Mouse (Mus musculus) forebrain, embryonic 16.5 days (tissue): ENCODE data around the gene Gstm3. TPM values are rescaled to one million over a fixed set of nuclear protein-coding genes. Genes with fewer than 3 reads are reported as not detected.
"Not testable (repeated sequence)": the region's sequence is repeated elsewhere in the genome, so short reads cannot be mapped to it uniquely, and the experiment has no call there.

ENCODE experiments used
- ATAC-seq: fragments of 200-750 bp; cut with Nextera tagmentation; 2 replicates; pipeline ENCODE4 v1.8.0; 2017; ENCODE audit warnings: mild to moderate bottlenecking, moderate library complexity
- H3K27ac ChIP-seq: fragments of 300-500 bp; sonication (generic); 2 replicates; pipeline ENCODE4 v1.5.1; 2014; ENCODE audit warnings: low read length, control low read depth
- H3K27me3 ChIP-seq: fragments of 300-500 bp; sonication (generic); replicated peaks from 2 replicates; pipeline ENCODE4 v1.6.1; 2014; ENCODE audit warnings: low read length; ENCODE audit not compliant: control insufficient read depth, insufficient read depth
- H3K36me3 ChIP-seq: fragments of 300-500 bp; sonication (generic); 2 replicates; pipeline ENCODE4 v1.6.1; 2014; ENCODE audit not compliant: control insufficient read depth, insufficient read depth
- H3K4me1 ChIP-seq: fragments of 300-500 bp; sonication (generic); replicated peaks from 2 replicates; pipeline ENCODE4 v1.6.1; 2014; ENCODE audit warnings: low read length; ENCODE audit not compliant: control insufficient read depth, insufficient read depth
- H3K4me2 ChIP-seq: fragments of 300-500 bp; sonication (generic); 2 replicates; pipeline ENCODE4 v1.6.1; 2014; ENCODE audit warnings: mild to moderate bottlenecking, low read length, control low read depth
- H3K4me3 ChIP-seq: fragments of 300-500 bp; sonication (generic); replicated peaks from 2 replicates; pipeline ENCODE4 v1.5.1; 2014; ENCODE audit warnings: mild to moderate bottlenecking, low read length, control low read depth
- H3K9ac ChIP-seq: fragments of 300-500 bp; sonication (generic); replicated peaks from 2 replicates; pipeline ENCODE4 v1.6.1; 2014; ENCODE audit warnings: low read depth, low read length, control low read depth
- H3K9me3 ChIP-seq: fragments of 300-500 bp; sonication (generic); 2 replicates; pipeline ENCODE4 v1.6.1; 2016; ENCODE audit warnings: low read length; ENCODE audit not compliant: control insufficient read depth
- WGBS: fragments of 180-500 bp; shearing (Covaris S2); extraction: QIAGEN DNeasy Blood & Tissue Kit; methylation state at CpG from one replicate; pipeline ENCODE4 v1.1.7; 2014; 5-methylcytosine and 5-hydroxymethylcytosine counted together
- polyA plus RNA-seq: library from polyadenylated mRNA; unstranded; fragments of >200 nt; fragmentation: Nextera tagmentation; extraction: Ambion mirVana; gene quantifications from 2 replicates; pipeline ENCODE4 v1.2.1, GENCODE M21; 2015

The Gstm3 gene
- polyA plus RNA-seq = not detected in 2 replicates

- Histone ChIP-seq H3K4me1 (peaks cover 5% of the 10 kb centered on the region; the same call in 1 of the 2 replicates), H3K27me3 (no peaks in the 10 kb centered on the region), H3K4me3 (no peak within 1 kb of the TSS), H3K36me3 (no peaks in the 10 kb centered on the region), H3K9me3 (no peaks in the 10 kb centered on the region), H3K9ac (no peak within 1 kb of the TSS), H3K4me2 (no peak within 1 kb of the TSS), H3K27ac (no peak within 1 kb of the TSS)
- ATAC-seq = no peak
- WGBS = 70% methylated on average over 13 of the region's 13 CpGs
Measured at GRCm38 (mm10) chr3:107968724-107969395, at the start of gene Gstm3. Gstm3 (minus strand) TSS chr3:107969283.

GRCm38 (mm10) chr3:108018190-108018820 is 49.2 kb upstream of the Gstm3 start:
- peak overlapping the region; percentile 72 for H3K4me2 ChIP-seq
- H3K9me3 ChIP-seq = no peaks in the 10 kb centered on the region
- peak overlapping the region; percentile 48 for H3K9ac ChIP-seq
- no peak for ATAC-seq
- no peaks in the 10 kb centered on the region for H3K27me3 ChIP-seq
- WGBS = 24% methylated on average over 14 of the region's 14 CpGs
- H3K36me3 ChIP-seq = no peaks in the 10 kb centered on the region
- H3K27ac ChIP-seq = no peak overlapping the region
- H3K4me3 ChIP-seq = peak overlapping the region; percentile 45
- peaks cover 10% of the 10 kb centered on the region for H3K4me1 ChIP-seq

DNA sequence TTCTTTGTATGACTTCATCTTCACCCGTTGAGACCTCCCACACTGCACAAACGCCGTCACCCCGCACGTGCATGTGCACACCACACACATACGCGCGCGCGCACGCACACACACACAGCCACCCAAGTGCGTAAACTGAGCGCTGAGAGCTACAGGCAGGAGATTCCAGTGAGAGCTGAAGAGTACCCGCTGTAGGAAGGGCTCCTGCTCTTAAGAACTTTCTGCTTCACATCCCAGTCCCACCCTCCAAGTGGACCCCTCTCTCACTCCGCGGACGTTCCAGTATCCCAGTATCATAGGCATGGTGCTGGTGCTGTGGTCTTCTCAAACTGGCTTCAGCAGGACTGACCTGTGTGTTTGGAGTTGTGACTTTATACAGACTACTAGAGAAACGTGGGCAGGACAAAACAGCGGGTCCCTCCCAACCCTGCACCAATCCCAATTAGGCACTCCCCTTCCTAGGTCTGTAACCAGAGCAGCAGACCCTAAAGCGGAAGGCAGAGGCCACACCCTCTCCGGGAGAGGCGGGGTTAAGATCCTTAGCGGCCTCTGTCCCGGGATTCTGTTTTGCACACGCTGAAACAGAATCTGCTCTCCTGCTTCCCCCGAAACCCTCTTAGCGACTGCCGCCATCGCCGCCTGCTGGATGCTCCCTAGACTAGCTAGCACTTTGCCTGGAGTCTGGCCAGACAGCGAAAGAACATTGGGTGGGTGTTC is 48.5 kb upstream of the Gstm3 start, which contains the start of gene Gstm1:
Gstm1 (minus strand) TSS at position 501 of the 717 bp plus-strand sequence.
- Histone ChIP-seq H3K27ac (peak within 1 kb of the TSS; percentile 68), H3K9ac (peak within 1 kb of the TSS; percentile 48), H3K36me3 (no peaks in the 10 kb centered on the region), H3K4me1 (peaks cover 13% of the 10 kb centered on the region), H3K4me3 (peak within 1 kb of the TSS; percentile 45), H3K9me3 (no peaks in the 10 kb centered on the region), H3K27me3 (no peaks in the 10 kb centered on the region), H3K4me2 (peak within 1 kb of the TSS; percentile 72)
- under 1% methylated on average over 31 of the region's 31 CpGs for WGBS
- ATAC-seq = peak; percentile 96

DNA sequence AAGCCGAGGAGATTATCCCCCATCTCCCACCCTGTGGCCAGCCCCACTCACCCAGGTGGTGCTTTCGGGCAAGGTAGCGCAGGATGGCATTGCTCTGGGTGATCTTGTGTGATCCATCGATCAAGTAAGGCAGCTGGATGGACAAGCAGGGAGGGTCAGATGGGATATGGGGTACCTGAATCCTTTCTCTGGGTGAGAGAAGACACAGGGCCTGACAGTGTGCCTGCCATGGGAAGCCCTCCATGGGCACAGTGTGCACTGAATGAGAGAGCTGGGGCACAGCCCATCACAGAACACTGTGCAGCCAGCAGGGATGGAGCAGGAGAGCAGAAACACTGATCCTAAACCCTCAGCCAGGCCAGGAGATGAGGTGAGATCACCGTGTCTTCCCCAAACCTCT is 47.4 kb upstream of the Gstm3 start:
- WGBS = 83% methylated on average over 5 of the region's 5 CpGs

GRCm38 (mm10) chr3:108014974-108015346 is 45.9 kb upstream of the Gstm3 start:
- H3K27me3 ChIP-seq = no peaks in the 10 kb centered on the region
- ATAC-seq = no peak
- WGBS = 96% methylated on average over 2 of the region's 2 CpGs
- H3K36me3 ChIP-seq = no peaks in the 10 kb centered on the region
- no peak overlapping the region for H3K9ac ChIP-seq
- H3K4me1 ChIP-seq = peaks cover 13% of the 10 kb centered on the region
- H3K9me3 ChIP-seq = no peaks in the 10 kb centered on the region
- H3K27ac ChIP-seq = no peak overlapping the region
- H3K4me2 ChIP-seq = no peak overlapping the region
- H3K4me3 ChIP-seq = no peak overlapping the region

More for the DNA sequence above, 47.4 kb upstream of the Gstm3 start:
- not testable (repeated sequence) for H3K27ac ChIP-seq, H3K4me2 ChIP-seq, H3K27me3 ChIP-seq, H3K36me3 ChIP-seq, ATAC-seq, H3K9me3 ChIP-seq, H3K4me3 ChIP-seq, H3K9ac ChIP-seq
- H3K4me1 ChIP-seq = peaks cover 13% of the 10 kb centered on the region

DNA sequence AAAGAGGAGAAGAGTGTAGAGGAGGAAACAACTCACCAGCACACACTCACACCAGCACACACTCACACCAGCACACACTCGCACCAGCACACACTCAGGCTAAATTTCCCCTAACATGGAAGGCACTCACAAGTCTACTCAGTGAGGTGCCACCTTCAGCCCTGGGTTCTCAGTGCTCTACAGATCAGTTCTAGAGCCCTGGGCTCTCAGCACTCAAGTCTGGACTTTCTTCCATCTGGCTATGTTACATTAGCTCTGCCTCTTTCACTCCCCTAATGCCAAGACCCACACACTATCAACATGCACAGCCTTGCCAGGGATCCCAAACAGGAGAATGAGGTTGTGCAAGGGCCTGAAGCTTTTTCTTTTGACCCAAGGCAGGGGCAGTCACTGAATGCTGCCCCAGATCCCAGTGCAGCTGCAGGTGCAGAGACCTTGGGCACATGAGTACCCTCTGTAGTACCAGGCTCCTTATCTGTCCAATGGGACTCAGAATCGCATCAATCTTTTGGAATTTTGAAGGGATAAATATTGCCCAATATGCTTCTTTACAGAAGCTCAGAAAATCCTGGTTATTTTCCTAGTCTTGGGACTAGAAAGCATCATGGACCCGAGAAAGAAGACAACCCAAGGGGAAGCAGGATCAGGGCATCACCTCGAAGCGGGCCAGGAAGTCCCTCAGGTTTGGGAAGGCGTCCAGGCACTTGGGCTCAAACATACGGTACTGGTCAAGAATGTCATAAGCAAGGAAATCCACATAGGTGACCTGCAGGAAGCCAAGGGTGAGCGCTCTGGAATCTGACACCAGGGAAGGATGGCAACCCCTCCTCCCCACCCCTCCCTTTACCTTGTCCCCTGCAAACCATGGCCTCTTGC is 45.3 kb upstream of the Gstm3 start:
- H3K4me3 ChIP-seq = no peak overlapping the region
- no peak for ATAC-seq
- H3K27ac ChIP-seq = no peak overlapping the region
- WGBS = 90% methylated on average over 7 of the region's 8 CpGs
- peaks cover 13% of the 10 kb centered on the region for H3K4me1 ChIP-seq
- no peak overlapping the region for H3K4me2 ChIP-seq
- no peaks in the 10 kb centered on the region for H3K27me3 ChIP-seq
- H3K36me3 ChIP-seq = no peaks in the 10 kb centered on the region
- no peaks in the 10 kb centered on the region for H3K9me3 ChIP-seq
- H3K9ac ChIP-seq = no peak overlapping the region

GRCm38 (mm10) chr3:108013331-108013871 is 44.3 kb upstream of the Gstm3 start:
- Histone ChIP-seq H3K4me1 (peaks cover 10% of the 10 kb centered on the region), H3K27ac (no peak overlapping the region), H3K4me2 (no peak overlapping the region), H3K9me3 (no peaks in the 10 kb centered on the region), H3K27me3 (no peaks in the 10 kb centered on the region), H3K4me3 (no peak overlapping the region), H3K9ac (no peak overlapping the region), H3K36me3 (no peaks in the 10 kb centered on the region)
- WGBS = 59% methylated on average over 4 of the region's 4 CpGs
- no peak for ATAC-seq

- no peaks in the 10 kb centered on the region for H3K36me3 ChIP-seq
- ATAC-seq = peak; percentile 40
- H3K4me2 ChIP-seq = no peak overlapping the region
- H3K27ac ChIP-seq = no peak overlapping the region
- no peaks in the 10 kb centered on the region for H3K27me3 ChIP-seq
- no peak overlapping the region for H3K4me3 ChIP-seq
- WGBS = 25% methylated on average over 3 of the region's 3 CpGs
- peaks cover 4% of the 10 kb centered on the region; the same call in 1 of the 2 replicates for H3K4me1 ChIP-seq
- H3K9me3 ChIP-seq = no peaks in the 10 kb centered on the region
- no peak overlapping the region for H3K9ac ChIP-seq
Measured at GRCm38 (mm10) chr3:108011558-108011957, 42.5 kb upstream of the Gstm3 start.
